Mouse (Mus musculus) E14TG2a.4 (cell line): ENCODE measurements around the gene BC005624.

Source experiments
- H3K27me3 ChIP-seq: 2 replicates; pipeline ENCODE4 v1.6.1; 2014; ENCODE audit warnings: low read length, control low read depth; ENCODE audit not compliant: insufficient read depth
- H3K36me3 ChIP-seq: 2 replicates; pipeline ENCODE4 v1.6.1; 2014; ENCODE audit warnings: low read length, control low read depth; ENCODE audit not compliant: insufficient read depth
- H3K4me1 ChIP-seq: replicated peaks from 2 replicates; pipeline ENCODE4 v1.6.1; 2014; ENCODE audit warnings: low read depth, low read length, control low read depth
- H3K4me3 ChIP-seq: replicated peaks from 2 replicates; pipeline ENCODE4 v1.5.1; 2014; ENCODE audit warnings: mild to moderate bottlenecking, low read length
- H3K9me3 ChIP-seq: 2 replicates; pipeline ENCODE4 v1.6.1; 2014; ENCODE audit warnings: low read length, control low read depth
- CTCF ChIP-seq: conservative IDR thresholded peaks from 2 replicates; pipeline ENCODE4 v1.5.1; 2014; ENCODE audit warnings: low read length
- NANOG ChIP-seq: IDR thresholded peaks from 2 replicates; pipeline ENCODE4 v1.6.1; 2014; ENCODE audit warnings: borderline replicate concordance, low read length, mixed read lengths
- POU5F1 ChIP-seq: IDR thresholded peaks from 2 replicates; pipeline ENCODE4 v1.6.1; 2014; ENCODE audit warnings: low read length, borderline replicate concordance

BC005624 gene

GRCm38 (mm10) chr2:31013371-31014120 lies 31.5 kb upstream of the BC005624 start:
- no peak overlapping the region for H3K4me3 ChIP-seq
- peaks cover 27% of the 10 kb centered on the region for H3K36me3 ChIP-seq
- no peak for TF ChIP-seq CTCF
- TF ChIP-seq NANOG = no peak
- no peak for TF ChIP-seq POU5F1

GRCm38 (mm10) chr2:31007208-31007607 lies 25.2 kb upstream of the BC005624 start:
- no peaks in the 10 kb centered on the region for H3K9me3 ChIP-seq
- no peaks in the 10 kb centered on the region for H3K27me3 ChIP-seq
- TF ChIP-seq CTCF = no peak
- peaks cover 36% of the 10 kb centered on the region for H3K36me3 ChIP-seq
- peaks cover 29% of the 10 kb centered on the region for H3K4me1 ChIP-seq
- no peak overlapping the region for H3K4me3 ChIP-seq

More at GRCm38 (mm10) chr2:31013371-31014120, 31.5 kb upstream of the BC005624 start:
- Histone ChIP-seq H3K9me3 (no peaks in the 10 kb centered on the region), H3K4me1 (peaks cover 40% of the 10 kb centered on the region), H3K27me3 (no peaks in the 10 kb centered on the region)

GRCm38 (mm10) chr2:31006434-31006833 lies 24.4 kb upstream of the BC005624 start:
- no peaks in the 10 kb centered on the region for H3K27me3 ChIP-seq
- H3K4me3 ChIP-seq = no peak overlapping the region
- TF ChIP-seq NANOG (no peak), CTCF (no peak), POU5F1 (no peak)
- no peaks in the 10 kb centered on the region for H3K9me3 ChIP-seq
- H3K4me1 ChIP-seq = peaks cover 29% of the 10 kb centered on the region
- peaks cover 33% of the 10 kb centered on the region for H3K36me3 ChIP-seq

- Histone ChIP-seq H3K4me1 (peaks cover 26% of the 10 kb centered on the region), H3K27me3 (no peaks in the 10 kb centered on the region), H3K9me3 (no peaks in the 10 kb centered on the region), H3K4me3 (no peak overlapping the region), H3K36me3 (peaks cover 26% of the 10 kb centered on the region)
- TF ChIP-seq CTCF (no peak), NANOG (no peak), POU5F1 (no peak)
These were observed 23.5 kb upstream of the BC005624 start for GRCm38 (mm10) chr2:31005453-31005852.

GRCm38 (mm10) chr2:31002857-31003256 lies 20.9 kb upstream of the BC005624 start:
- TF ChIP-seq NANOG (no peak), POU5F1 (no peak), CTCF (no peak)
- peaks cover 31% of the 10 kb centered on the region for H3K36me3 ChIP-seq
- H3K4me1 ChIP-seq = peaks cover 23% of the 10 kb centered on the region

GRCm38 (mm10) chr2:30998443-30999260 lies 16.7 kb upstream of the BC005624 start:
- no peak overlapping the region for H3K4me3 ChIP-seq
- H3K27me3 ChIP-seq = peaks cover 9% of the 10 kb centered on the region
- H3K9me3 ChIP-seq = no peaks in the 10 kb centered on the region
- H3K4me1 ChIP-seq = peaks cover 27% of the 10 kb centered on the region
- TF ChIP-seq POU5F1 (no peak), NANOG (no peak), CTCF (no peak)
- peaks cover 8% of the 10 kb centered on the region for H3K36me3 ChIP-seq

More at GRCm38 (mm10) chr2:31002857-31003256, 20.9 kb upstream of the BC005624 start:
- no peaks in the 10 kb centered on the region for H3K9me3 ChIP-seq
- H3K4me3 ChIP-seq = no peak overlapping the region
- peaks cover 7% of the 10 kb centered on the region for H3K27me3 ChIP-seq

- Histone ChIP-seq H3K36me3 (peaks cover 8% of the 10 kb centered on the region), H3K9me3 (0 out of 2 replicates have a peak, but pooled peaks cover 5% of the 10 kb centered on the region), H3K27me3 (peaks cover 9% of the 10 kb centered on the region), H3K4me1 (peaks cover 35% of the 10 kb centered on the region), H3K4me3 (no peak overlapping the region)
- TF ChIP-seq NANOG (no peak), CTCF (no peak), POU5F1 (no peak)
These were observed 13.5 kb upstream of the BC005624 start for GRCm38 (mm10) chr2:30995432-30995996.

- H3K27me3 ChIP-seq = peaks cover 9% of the 10 kb centered on the region
- H3K36me3 ChIP-seq = peaks cover 2% of the 10 kb centered on the region
- no peak overlapping the region for H3K4me3 ChIP-seq
- H3K4me1 ChIP-seq = peaks cover 42% of the 10 kb centered on the region
- H3K9me3 ChIP-seq = 0 out of 2 replicates have a peak, but pooled peaks cover 5% of the 10 kb centered on the region
- no peak for TF ChIP-seq NANOG
These were observed 12.9 kb upstream of the BC005624 start for GRCm38 (mm10) chr2:30994853-30995252.
